Mouse (Mus musculus) bone marrow, adult 2 months (tissue): ENCODE measurements around the gene Map3k1.

ENCODE experiments used
- CTCF ChIP-seq: fragments of 200-500 bp; IDR thresholded peaks from 2 replicates; pipeline ENCODE4 v1.5.1; 2011; ENCODE audit warnings: low read length, control low read depth; ENCODE audit not compliant: control insufficient read depth, insufficient read depth
- POLR2A ChIP-seq: fragments of 200-500 bp; IDR thresholded peaks from 2 replicates; pipeline ENCODE4 v1.6.1; 2011; ENCODE audit warnings: low read depth, mild to moderate bottlenecking, control low read depth, low read length, borderline replicate concordance; ENCODE audit not compliant: control insufficient read depth

- no peak for TF ChIP-seq CTCF
- no peak for TF ChIP-seq POLR2A
Observed at GRCm38 (mm10) chr13:111746831-111747230, 62.0 kb downstream of the Map3k1 start.
